Mouse (Mus musculus): ENCODE results near the gene Zbp1. TPM values are rescaled to one million over a fixed set of nuclear protein-coding genes. Genes with fewer than 3 reads are reported as not detected.

Zbp1 gene
- 100 to 1,000 TPM in 1 of 2 experiments, 10 to 100 TPM in 1; 83.1 to 105 TPM for total RNA-seq (2023)

GRCm38 (mm10) chr2:173218416-173219141, at the start of gene Zbp1:
Zbp1 (minus strand) TSS chr2:173218923.

Other genes starting within 250 kb of the Zbp1 start
- 1 to 10 TPM; 2.1 to 2.2 TPM for gene Spo11, start 241.2 kb downstream of the Zbp1 start, total RNA-seq (2023)
- gene Rae1, start 218.8 kb downstream of the Zbp1 start, total RNA-seq (2023) = 10 to 100 TPM; 86.4 to 96.3 TPM
- 100 to 1,000 TPM; 228 to 242 TPM for gene Rbm38, start 198.4 kb downstream of the Zbp1 start, total RNA-seq (2023)
- gene Ctcfl, start 99.4 kb downstream of the Zbp1 start, total RNA-seq (2023) = not detected
- gene Pck1, start 65.9 kb downstream of the Zbp1 start, total RNA-seq (2023) = not detected
- 10 to 100 TPM; 10.3 to 20.6 TPM for gene Pmepa1, start 57.6 kb upstream of the Zbp1 start, total RNA-seq (2023)

Data from T-cell, adult 66 days (primary cell).